Mouse (Mus musculus): ENCODE measurements around the gene Kcnc1.

Kcnc1 gene

DNA sequence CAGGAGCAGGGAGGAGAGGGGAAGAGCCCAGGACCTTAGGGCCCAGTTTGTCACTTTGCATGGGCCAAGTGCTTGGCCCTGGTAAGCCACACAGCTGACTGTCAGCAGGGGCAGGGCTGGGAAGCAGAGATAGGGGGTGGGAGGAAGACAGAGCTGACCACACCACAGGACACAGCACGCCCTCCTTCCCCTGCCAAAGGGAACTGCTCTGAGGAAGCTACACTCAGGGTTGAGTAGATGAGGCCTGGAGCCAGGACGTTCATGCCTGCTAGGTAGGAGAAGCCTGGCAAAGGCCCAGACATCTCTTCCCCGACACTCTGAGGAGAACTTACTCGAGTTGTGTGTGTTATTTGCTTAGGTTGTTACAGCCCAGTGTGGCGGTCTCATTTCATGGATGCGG lies 49.6 kb downstream of the Kcnc1 start:
- ChIA-PET CTCF (no interaction called here), POLR2A (no interaction called here)

DNA sequence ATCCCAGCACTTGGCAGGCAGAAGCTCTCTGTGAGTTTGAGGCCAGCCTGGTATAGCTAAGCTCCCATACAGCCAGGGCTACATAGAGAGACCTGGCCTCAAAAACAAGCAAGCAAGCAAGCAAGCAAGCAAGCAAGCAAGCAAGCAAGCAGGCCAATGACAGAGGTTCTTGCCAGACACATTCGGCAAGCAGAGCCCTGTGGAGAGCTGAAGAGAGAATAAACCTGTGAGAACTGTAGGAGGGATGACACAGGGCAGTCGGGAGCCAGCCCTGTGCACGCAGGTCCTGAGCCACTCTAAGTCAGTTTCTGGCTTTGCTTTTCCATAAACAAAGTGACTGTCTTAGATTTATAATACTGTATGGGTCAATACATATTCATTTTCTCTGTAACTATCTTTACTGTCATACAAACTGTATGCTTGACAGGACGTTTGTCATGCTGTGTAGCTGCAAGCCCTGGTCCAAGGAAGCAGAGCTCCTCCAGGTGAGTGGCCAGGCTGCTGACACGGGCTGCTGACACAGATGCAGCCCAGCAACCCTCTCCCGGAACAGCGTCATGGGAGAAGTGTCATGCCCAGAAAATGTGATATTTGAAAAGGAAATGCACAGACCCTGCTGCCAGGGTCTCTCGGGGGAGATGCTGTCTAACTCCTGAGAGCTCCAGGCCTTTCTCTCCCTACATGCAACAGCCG lies 51.3 kb downstream of the Kcnc1 start:
- CTCF ChIA-PET: interaction anchor here in 2 of 4 experiments (0.6 to 0.8 kb wide), 2 partner anchors 55 to 168 kb away, joined by 3 to 4 read pairs; no protein-coding TSS in a partner anchor
- POLR2A ChIA-PET: interaction anchor here in 1 of 4 experiments (0.6 to 1.4 kb wide), 3 partner anchors 34 to 362 kb away, joined by 3 to 7 read pairs (median 3); no protein-coding TSS in a partner anchor

- ChIA-PET POLR2A (interaction anchor here in 2 of 4 experiments (0.6 to 1.8 kb wide), 6 partner anchors 9 to 287 kb away, joined by 3 to 5 read pairs (median 4); no protein-coding TSS in a partner anchor), CTCF (interaction anchor here (0.5 to 1.3 kb wide), 8 partner anchors 11 to 121 kb away, joined by 3 to 8 read pairs (median 3); no protein-coding TSS in a partner anchor)
These were observed 52.8 kb downstream of the Kcnc1 start for GRCm38 (mm10) chr7:46448922-46449645.

DNA sequence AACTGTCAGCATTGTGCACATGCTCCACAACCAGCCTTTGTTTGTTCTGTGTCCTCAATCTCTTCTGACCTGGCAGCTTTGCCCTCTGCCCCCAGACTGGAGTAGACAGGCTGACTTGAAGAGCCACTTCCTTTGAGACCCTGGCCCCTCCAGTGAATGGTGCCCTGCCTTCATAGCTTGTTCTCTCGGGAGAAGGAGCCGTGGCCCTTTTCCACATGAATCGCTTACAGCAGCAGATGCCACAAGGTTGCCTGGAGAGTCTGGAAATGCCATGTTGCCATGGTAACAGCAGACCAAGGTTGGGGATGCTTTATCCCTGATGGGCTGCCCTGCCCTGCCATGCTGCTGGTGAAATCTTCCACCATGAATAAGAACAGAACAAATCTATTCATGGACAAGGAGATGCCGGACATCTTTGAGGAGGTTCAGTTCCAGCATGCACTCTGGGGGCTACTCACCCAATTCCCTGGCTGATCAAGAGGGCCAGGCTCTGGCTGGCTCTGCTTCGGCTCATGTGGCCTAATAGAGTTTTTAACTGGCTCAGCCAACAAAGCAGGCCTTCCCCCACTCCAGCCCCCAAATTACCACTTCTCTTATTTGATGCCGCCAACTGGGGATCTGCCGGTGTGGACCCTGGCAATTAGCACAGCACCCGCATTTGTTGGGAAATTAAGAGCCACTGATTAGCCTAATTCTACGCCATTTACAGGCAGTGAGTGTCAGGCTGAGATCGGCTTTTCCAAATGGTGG lies 57.8 kb downstream of the Kcnc1 start:
- ChIA-PET POLR2A (no interaction called here), CTCF (no interaction called here)

- ChIA-PET POLR2A (no interaction called here), CTCF (no interaction called here)
These were observed 61.6 kb downstream of the Kcnc1 start for GRCm38 (mm10) chr7:46457889-46458288.

DNA sequence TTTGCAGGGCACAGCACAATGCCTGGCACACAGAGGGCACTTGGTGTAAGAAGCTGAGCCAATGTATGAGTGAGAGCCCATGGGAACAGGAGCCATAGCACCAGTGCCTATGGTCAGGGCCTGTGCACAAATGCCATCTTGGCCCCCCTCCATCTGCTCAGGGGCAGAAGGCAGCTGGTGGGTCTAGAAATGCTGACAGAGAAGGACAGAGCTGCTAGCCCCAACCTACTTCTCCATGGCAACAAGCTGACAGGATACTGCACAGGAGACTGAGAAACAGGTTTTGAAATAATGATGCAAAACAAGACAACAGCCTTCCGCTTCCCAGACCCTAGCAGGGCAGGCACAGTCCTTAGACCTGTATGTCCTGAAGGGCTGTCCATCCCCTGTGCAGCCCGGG lies 62.9 kb downstream of the Kcnc1 start:
- ChIA-PET POLR2A (interaction anchor here in 1 of 4 experiments (1.7 kb wide), 1 partner anchor 36 kb away, joined by 4 read pairs; no protein-coding TSS in a partner anchor), CTCF (interaction anchor here in 2 of 4 experiments (0.7 to 3.4 kb wide), 3 partner anchors 66 to 103 kb away, joined by 3 to 13 read pairs (median 4); no protein-coding TSS in a partner anchor)

GRCm38 (mm10) chr7:46459605-46460245 lies 63.4 kb downstream of the Kcnc1 start:
- ChIA-PET CTCF (interaction anchor here (0.6 to 3.4 kb wide), 15 partner anchors 8 to 577 kb away, joined by 3 to 13 read pairs (median 3); partner anchors contain the start of gene Kcnc1 (in 1 of the 4)), POLR2A (interaction anchor here in 1 of 4 experiments (1.2 to 1.7 kb wide), 2 partner anchors 21 to 36 kb away, joined by 3 to 4 read pairs; no protein-coding TSS in a partner anchor)

- POLR2A ChIA-PET: no interaction called here
These were observed 66.0 kb downstream of the Kcnc1 start for GRCm38 (mm10) chr7:46462287-46462686.

DNA sequence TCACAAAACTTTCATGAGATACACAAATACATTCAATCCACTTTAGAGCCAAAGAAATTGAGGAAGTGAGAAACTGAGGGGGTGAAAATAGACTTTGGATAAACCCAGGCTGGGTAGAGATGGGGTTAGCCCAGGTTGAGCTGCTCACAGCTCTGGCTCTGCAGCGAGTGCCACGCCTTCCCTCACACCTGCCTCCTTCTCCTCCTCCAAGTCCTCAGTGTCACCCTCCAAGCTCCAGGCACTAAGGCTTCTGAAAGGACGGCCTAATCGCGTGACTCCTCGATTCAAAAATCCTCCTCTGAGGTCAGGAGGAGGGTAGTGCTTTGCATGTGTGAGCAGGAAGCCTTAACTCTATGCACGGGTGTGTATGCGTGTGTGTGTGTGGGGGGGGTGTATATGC lies 66.8 kb downstream of the Kcnc1 start:
- POLR2A ChIA-PET: no interaction called here
- CTCF ChIA-PET: no interaction called here

More at GRCm38 (mm10) chr7:46462287-46462686, 66.0 kb downstream of the Kcnc1 start:
- CTCF ChIA-PET: interaction anchor here in 2 of 4 experiments (1.2 to 3.4 kb wide), 2 partner anchors 69 to 70 kb away, joined by 3 to 13 read pairs; no protein-coding TSS in a partner anchor

GRCm38 (mm10) chr7:46466422-46466981 lies 70.2 kb downstream of the Kcnc1 start:
- CTCF ChIA-PET: no interaction called here
- POLR2A ChIA-PET: interaction anchor here in 1 of 4 experiments (1.3 kb wide), 1 partner anchor 17 kb away, joined by 3 read pairs; no protein-coding TSS in a partner anchor

- ChIA-PET POLR2A (no interaction called here), CTCF (interaction anchor here in 1 of 4 experiments (0.6 kb wide), 1 partner anchor 72 kb away, joined by 7 read pairs; no protein-coding TSS in a partner anchor)
These were observed 73.2 kb downstream of the Kcnc1 start for GRCm38 (mm10) chr7:46469542-46469941.

- CTCF ChIA-PET: interaction anchor here in 2 of 4 experiments (0.6 to 1.5 kb wide), 2 partner anchors 11 to 170 kb away, joined by 3 read pairs; no protein-coding TSS in a partner anchor
- POLR2A ChIA-PET: interaction anchor here in 1 of 4 experiments (0.6 kb wide), 1 partner anchor 88 kb away, joined by 4 read pairs; no protein-coding TSS in a partner anchor
These were observed 74.9 kb downstream of the Kcnc1 start for GRCm38 (mm10) chr7:46471054-46471737.

- ChIA-PET CTCF (interaction anchor here in 1 of 4 experiments (0.6 to 1.1 kb wide), 2 partner anchors 93 to 879 kb away, joined by 3 read pairs; no protein-coding TSS in a partner anchor), POLR2A (interaction anchor here in 1 of 4 experiments (0.6 kb wide), 1 partner anchor 97 kb away, joined by 3 read pairs; no protein-coding TSS in a partner anchor)
These were observed 76.8 kb downstream of the Kcnc1 start for GRCm38 (mm10) chr7:46473141-46473540.

DNA sequence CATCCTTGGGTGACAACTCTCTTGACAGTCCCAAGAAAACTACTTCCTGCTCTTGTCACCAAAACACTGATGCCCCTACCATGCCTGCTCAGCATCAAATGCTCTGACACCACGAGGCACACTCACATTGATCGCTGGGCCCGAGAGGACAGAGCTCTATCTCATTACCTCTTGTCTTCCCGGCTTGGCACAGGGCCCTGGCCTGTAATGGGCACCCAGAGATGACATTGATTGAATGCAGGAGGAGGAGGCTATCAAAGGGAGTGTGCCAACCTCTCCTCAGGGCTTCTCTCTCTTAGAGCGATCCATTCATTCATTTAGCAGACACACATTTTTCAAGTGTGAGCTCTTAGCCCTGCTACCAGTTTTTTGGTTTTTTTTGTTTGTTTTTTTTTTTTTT lies 79.2 kb downstream of the Kcnc1 start:
- ChIA-PET POLR2A (interaction anchor here in 2 of 4 experiments (0.6 kb wide), 2 partner anchors 79 to 171 kb away, joined by 3 to 4 read pairs; no protein-coding TSS in a partner anchor), CTCF (interaction anchor here in 1 of 4 experiments (0.7 kb wide), 1 partner anchor 82 kb away, joined by 4 read pairs; no protein-coding TSS in a partner anchor)

GRCm38 (mm10) chr7:46477456-46477855 lies 81.2 kb downstream of the Kcnc1 start:
- CTCF ChIA-PET: interaction anchor here in 1 of 4 experiments (1.2 kb wide), 1 partner anchor 129 kb away, joined by 3 read pairs; no protein-coding TSS in a partner anchor
- POLR2A ChIA-PET: interaction anchor here in 2 of 4 experiments (0.5 to 1.1 kb wide), 3 partner anchors 12 to 172 kb away, joined by 3 to 8 read pairs (median 3); no protein-coding TSS in a partner anchor

- POLR2A ChIA-PET: no interaction called here
- CTCF ChIA-PET: no interaction called here
These were observed 83.5 kb downstream of the Kcnc1 start for GRCm38 (mm10) chr7:46479793-46480192.

DNA sequence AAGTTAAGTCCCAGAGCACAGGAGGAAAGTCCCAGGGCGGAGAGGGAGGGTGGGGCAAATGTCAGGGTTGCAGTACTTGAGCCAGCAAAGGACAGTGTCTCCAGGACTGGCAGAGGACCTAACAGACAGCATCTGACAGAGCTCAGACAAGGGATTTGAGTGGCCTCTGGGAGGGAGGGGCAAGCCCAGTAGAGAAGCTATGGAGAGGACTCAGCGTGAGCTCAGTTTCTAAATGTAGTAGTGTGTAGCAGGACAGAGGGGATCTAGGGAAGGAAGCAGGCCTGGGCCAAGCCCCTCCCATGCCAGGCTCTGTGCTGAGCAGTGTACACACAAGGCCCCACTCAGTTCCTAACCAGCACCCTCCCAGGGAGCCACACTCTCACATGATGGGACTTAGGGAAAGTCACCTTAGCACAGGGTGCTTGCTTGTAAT lies 85.8 kb downstream of the Kcnc1 start:
- ChIA-PET POLR2A (interaction anchor here in 1 of 4 experiments (1.5 kb wide), 1 partner anchor 13 kb away, joined by 3 read pairs; no protein-coding TSS in a partner anchor), CTCF (interaction anchor here in 1 of 4 experiments (1.0 kb wide), 1 partner anchor 10 kb away, joined by 3 read pairs; no protein-coding TSS in a partner anchor)
